Mouse (Mus musculus) lung, embryonic 15.5 days (tissue): ENCODE results near the gene Eps8. TPM values are rescaled to one million over a fixed set of nuclear protein-coding genes. Genes with fewer than 3 reads are reported as not detected.

ENCODE experiments used
- ATAC-seq: fragments of 200-750 bp; cut with Nextera tagmentation; 2 replicates; pipeline ENCODE4 v1.8.0; 2017; ENCODE audit warnings: moderate number of reproducible peaks, borderline replicate concordance; ENCODE audit not compliant: low FRiP score, low TSS enrichment; ENCODE audit errors: extremely low read depth
- H3K27ac ChIP-seq: fragments of 300-500 bp; sonication (generic); 2 replicates; pipeline ENCODE4 v1.5.1; 2015; ENCODE audit warnings: moderate library complexity, mild to moderate bottlenecking, inconsistent platforms
- H3K27me3 ChIP-seq: fragments of 300-500 bp; sonication (generic); 2 replicates; pipeline ENCODE4 v1.6.1; 2015; ENCODE audit warnings: inconsistent platforms
- H3K36me3 ChIP-seq: fragments of 300-500 bp; sonication (generic); 2 replicates; pipeline ENCODE4 v1.6.1; 2015; ENCODE audit warnings: inconsistent platforms
- H3K4me1 ChIP-seq: fragments of 300-500 bp; sonication (generic); 2 replicates; pipeline ENCODE4 v1.6.1; 2015; ENCODE audit warnings: inconsistent platforms
- H3K4me2 ChIP-seq: fragments of 300-500 bp; sonication (generic); 2 replicates; pipeline ENCODE4 v1.6.1; 2015; ENCODE audit warnings: inconsistent platforms, mild to moderate bottlenecking, moderate library complexity
- H3K4me3 ChIP-seq: fragments of 300-500 bp; sonication (generic); 2 replicates; pipeline ENCODE4 v1.5.1; 2015; ENCODE audit warnings: mild to moderate bottlenecking, inconsistent platforms
- H3K9ac ChIP-seq: fragments of 300-500 bp; sonication (generic); 2 replicates; pipeline ENCODE4 v1.6.1; 2015; ENCODE audit warnings: inconsistent platforms
- H3K9me3 ChIP-seq: fragments of 300-500 bp; sonication (generic); 2 replicates; pipeline ENCODE4 v1.6.1; 2016; ENCODE audit warnings: inconsistent platforms
- WGBS: fragments of 180-500 bp; shearing (Covaris S2); methylation state at CpG from one replicate; pipeline ENCODE4 v1.1.7; 2015; 5-methylcytosine and 5-hydroxymethylcytosine counted together
- polyA plus RNA-seq: library from polyadenylated mRNA; unstranded; fragments of >200 nt; fragmentation: Nextera tagmentation; extraction: Ambion mirVana; gene quantifications from 2 replicates; pipeline ENCODE4 v1.2.1, GENCODE M21; 2015

The Eps8 gene
- polyA plus RNA-seq, 1 experiment from 2014 or later, result 26.0 TPM

DNA sequence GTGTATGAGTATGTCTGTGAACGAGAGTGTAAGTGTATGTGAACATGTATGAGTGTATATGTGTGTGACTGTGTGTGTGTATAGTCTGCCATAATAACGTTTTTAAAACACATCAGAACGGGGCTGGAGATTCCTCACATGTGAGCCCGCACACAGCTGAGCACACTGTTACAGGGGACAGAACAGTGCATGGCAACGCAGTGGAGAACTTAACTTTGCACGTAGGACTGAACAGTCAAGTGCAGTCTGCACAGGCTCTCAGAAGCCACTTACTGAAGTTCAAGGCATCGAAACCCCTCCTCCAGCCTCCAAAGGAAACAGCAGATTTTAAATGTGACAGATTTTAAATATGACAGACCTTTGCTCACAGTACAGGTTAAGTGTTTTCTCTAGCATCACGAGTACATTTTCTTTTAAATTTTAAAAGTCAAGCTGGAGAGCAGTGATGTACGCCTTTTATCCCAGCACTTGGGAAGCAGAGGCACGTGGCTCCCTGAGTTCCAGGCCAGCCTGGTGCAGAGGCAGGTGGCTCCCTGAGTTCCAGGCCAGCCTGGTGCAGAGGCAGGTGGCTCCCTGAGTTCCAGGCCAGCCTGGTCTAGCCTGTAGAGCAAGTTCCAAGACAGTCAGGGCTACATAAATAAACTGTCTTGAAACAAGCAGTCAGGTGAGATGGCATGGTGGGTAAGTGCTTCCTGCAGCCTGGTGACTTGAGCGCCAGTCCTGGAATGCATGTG lies 15.7 kb downstream of the Eps8 start:
- H3K27ac ChIP-seq, result peak overlapping the region; percentile 48; the same call in 1 of the 2 replicates
- H3K4me3 ChIP-seq, result no peak overlapping the region
- H3K9ac ChIP-seq, result no peak overlapping the region
- no peaks in the 10 kb centered on the region for H3K4me1 ChIP-seq
- no peaks in the 10 kb centered on the region for H3K9me3 ChIP-seq
- no peaks in the 10 kb centered on the region for H3K27me3 ChIP-seq
- no peaks in the 10 kb centered on the region for H3K36me3 ChIP-seq
- H3K4me2 ChIP-seq, result no peak overlapping the region
- ATAC-seq, result peak; percentile 79
- 58% methylated on average over 11 of the region's 11 CpGs for WGBS

- Histone ChIP-seq H3K9me3 (no peaks in the 10 kb centered on the region), H3K4me1 (no peaks in the 10 kb centered on the region), H3K4me3 (no peak overlapping the region), H3K27ac (no peak overlapping the region), H3K4me2 (no peak overlapping the region), H3K36me3 (no peaks in the 10 kb centered on the region), H3K9ac (no peak overlapping the region), H3K27me3 (no peaks in the 10 kb centered on the region)
- WGBS, result 38% methylated on average over 7 of the region's 7 CpGs
- ATAC-seq, result no peak
These were observed 17.2 kb downstream of the Eps8 start for GRCm38 (mm10) chr6:137637443-137637842.

- H3K36me3 ChIP-seq, result no peaks in the 10 kb centered on the region
- ATAC-seq, result no peak
- no peak overlapping the region for H3K9ac ChIP-seq
- no peaks in the 10 kb centered on the region for H3K27me3 ChIP-seq
- H3K4me3 ChIP-seq, result no peak overlapping the region
- no peaks in the 10 kb centered on the region for H3K4me1 ChIP-seq
- H3K27ac ChIP-seq, result no peak overlapping the region
- H3K9me3 ChIP-seq, result no peaks in the 10 kb centered on the region
- WGBS, result 63% methylated on average over 5 of the region's 5 CpGs
- no peak overlapping the region for H3K4me2 ChIP-seq
These were observed 18.5 kb downstream of the Eps8 start for GRCm38 (mm10) chr6:137636131-137636530.

DNA sequence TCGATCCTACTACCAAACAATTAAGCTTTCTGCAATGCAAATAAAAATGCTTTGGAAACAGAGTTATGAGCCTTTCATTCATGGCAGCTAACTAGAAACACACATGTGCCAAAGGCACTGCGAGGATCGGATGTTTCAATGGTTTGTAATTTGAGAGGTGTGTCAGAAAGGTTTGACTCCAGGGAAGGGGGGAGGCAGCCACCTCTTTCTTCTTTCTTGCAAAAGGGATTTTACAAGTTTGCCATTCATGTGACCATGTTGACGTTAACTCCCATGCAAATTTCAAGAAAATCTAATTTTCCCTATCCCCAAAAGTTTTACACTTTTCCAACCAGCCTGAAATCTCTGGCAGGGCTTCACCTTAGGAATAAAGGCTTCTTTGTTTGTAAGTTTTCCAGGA lies 21.1 kb downstream of the Eps8 start:
- Histone ChIP-seq H3K4me3 (no peak overlapping the region), H3K36me3 (no peaks in the 10 kb centered on the region), H3K27me3 (no peaks in the 10 kb centered on the region), H3K9me3 (no peaks in the 10 kb centered on the region), H3K4me2 (no peak overlapping the region), H3K9ac (no peak overlapping the region), H3K4me1 (peaks cover 17% of the 10 kb centered on the region), H3K27ac (no peak overlapping the region)
- 30% methylated on average over 4 of the region's 4 CpGs for WGBS
- ATAC-seq, result no peak

DNA sequence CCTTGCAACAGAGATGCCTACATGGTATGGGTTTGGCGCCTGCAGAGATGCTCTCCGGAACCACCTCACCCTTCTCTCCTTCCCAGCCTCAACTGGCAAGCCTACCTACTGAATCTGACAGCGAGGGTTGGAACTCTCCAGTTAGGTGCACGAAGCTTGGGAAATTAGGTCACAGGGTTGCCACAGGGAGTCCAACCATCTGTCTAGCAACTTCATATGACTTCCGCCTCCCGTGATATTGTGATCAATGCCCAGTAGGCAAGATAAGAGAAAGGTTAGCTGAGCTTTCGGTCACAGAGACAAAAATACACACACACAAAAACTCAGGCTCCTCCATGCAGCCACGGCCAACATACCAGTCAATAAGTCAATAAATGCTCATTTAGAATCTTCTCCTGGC lies 21.6 kb downstream of the Eps8 start:
- H3K4me1 ChIP-seq, result peaks cover 17% of the 10 kb centered on the region
- WGBS, result 75% methylated on average over 8 of the region's 8 CpGs
- H3K9ac ChIP-seq, result no peak overlapping the region
- H3K9me3 ChIP-seq, result no peaks in the 10 kb centered on the region
- no peak overlapping the region for H3K27ac ChIP-seq
- no peaks in the 10 kb centered on the region for H3K27me3 ChIP-seq
- no peak overlapping the region for H3K4me2 ChIP-seq
- ATAC-seq, result no peak
- no peaks in the 10 kb centered on the region for H3K36me3 ChIP-seq
- no peak overlapping the region for H3K4me3 ChIP-seq

DNA sequence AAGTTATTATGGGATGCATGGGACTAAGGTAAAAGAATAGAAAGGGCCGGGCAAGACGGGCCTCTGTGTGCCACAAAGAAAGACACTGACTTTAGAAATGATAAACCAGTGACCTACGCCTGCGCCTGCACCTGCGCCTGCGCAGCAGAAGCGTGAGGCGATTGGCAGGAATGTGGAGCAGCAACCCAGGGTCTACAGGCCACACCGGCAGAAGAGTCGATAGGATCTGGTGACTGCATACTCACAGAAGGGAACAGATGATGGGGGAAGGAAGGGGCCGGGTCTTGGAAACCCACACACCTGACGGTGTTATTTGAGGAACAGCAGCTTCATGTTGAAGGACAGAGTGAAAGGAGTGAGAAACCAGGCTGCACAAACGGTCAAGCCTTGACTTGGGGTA lies 24.3 kb downstream of the Eps8 start:
- H3K9ac ChIP-seq, result no peak overlapping the region
- 46% methylated on average over 13 of the region's 13 CpGs for WGBS
- no peaks in the 10 kb centered on the region for H3K27me3 ChIP-seq
- ATAC-seq, result no peak
- H3K4me2 ChIP-seq, result no peak overlapping the region
- H3K4me1 ChIP-seq, result peaks cover 17% of the 10 kb centered on the region
- no peaks in the 10 kb centered on the region for H3K36me3 ChIP-seq
- H3K4me3 ChIP-seq, result no peak overlapping the region
- no peaks in the 10 kb centered on the region for H3K9me3 ChIP-seq
- no peak overlapping the region for H3K27ac ChIP-seq

- H3K4me2 ChIP-seq, result peak overlapping the region; percentile 37
- H3K27me3 ChIP-seq, result no peaks in the 10 kb centered on the region
- no peaks in the 10 kb centered on the region for H3K36me3 ChIP-seq
- ATAC-seq, result peak; percentile 46; the same call in 1 of the 2 replicates
- H3K4me1 ChIP-seq, result peaks cover 17% of the 10 kb centered on the region
- no peaks in the 10 kb centered on the region for H3K9me3 ChIP-seq
- H3K27ac ChIP-seq, result peak overlapping the region; percentile 52
- WGBS, result 33% methylated on average over 13 of the region's 13 CpGs
- no peak overlapping the region for H3K9ac ChIP-seq
- H3K4me3 ChIP-seq, result no peak overlapping the region
These were observed 25.0 kb downstream of the Eps8 start for GRCm38 (mm10) chr6:137629603-137630231.

GRCm38 (mm10) chr6:137628715-137629114 lies 26.0 kb downstream of the Eps8 start:
- no peak overlapping the region for H3K4me3 ChIP-seq
- 53% methylated on average over 6 of the region's 6 CpGs for WGBS
- no peak overlapping the region for H3K4me2 ChIP-seq
- H3K36me3 ChIP-seq, result no peaks in the 10 kb centered on the region
- ATAC-seq, result no peak
- H3K9me3 ChIP-seq, result no peaks in the 10 kb centered on the region
- peaks cover 17% of the 10 kb centered on the region for H3K4me1 ChIP-seq
- H3K27me3 ChIP-seq, result no peaks in the 10 kb centered on the region
- no peak overlapping the region for H3K9ac ChIP-seq
- H3K27ac ChIP-seq, result no peak overlapping the region

GRCm38 (mm10) chr6:137621021-137621420 lies 33.7 kb downstream of the Eps8 start:
- 50% methylated on average over 2 of the region's 2 CpGs for WGBS
- no peaks in the 10 kb centered on the region for H3K4me1 ChIP-seq
- no peak overlapping the region for H3K9ac ChIP-seq
- no peaks in the 10 kb centered on the region for H3K27me3 ChIP-seq
- H3K4me3 ChIP-seq, result no peak overlapping the region
- no peaks in the 10 kb centered on the region for H3K36me3 ChIP-seq
- no peak for ATAC-seq
- no peak overlapping the region for H3K27ac ChIP-seq
- H3K4me2 ChIP-seq, result no peak overlapping the region
- H3K9me3 ChIP-seq, result no peaks in the 10 kb centered on the region

DNA sequence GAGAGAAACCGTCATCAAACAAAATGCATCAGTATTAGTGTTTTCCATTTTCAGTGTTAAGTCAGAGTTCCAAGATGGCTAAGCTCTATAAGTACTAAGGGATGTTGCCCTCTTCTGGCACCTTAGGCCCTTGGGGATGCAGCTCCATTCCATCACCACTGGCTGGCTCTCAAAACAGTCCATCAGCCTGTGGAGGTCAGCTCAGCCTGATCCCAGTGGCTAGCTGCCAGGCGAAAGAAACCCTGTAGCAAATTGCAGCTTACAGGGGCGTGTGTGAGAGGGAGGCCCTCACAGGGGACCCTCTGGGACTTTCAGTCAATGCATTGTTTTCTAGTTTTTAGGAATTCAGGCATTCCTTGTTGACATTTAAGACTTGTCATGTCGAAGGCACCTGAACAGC lies 40.8 kb downstream of the Eps8 start:
- Histone ChIP-seq H3K4me2 (no peak overlapping the region), H3K27ac (no peak overlapping the region), H3K4me3 (no peak overlapping the region), H3K27me3 (no peaks in the 10 kb centered on the region), H3K9me3 (no peaks in the 10 kb centered on the region), H3K36me3 (no peaks in the 10 kb centered on the region), H3K4me1 (peaks cover 15% of the 10 kb centered on the region; the same call in 1 of the 2 replicates), H3K9ac (no peak overlapping the region)
- 32% methylated on average over 4 of the region's 4 CpGs for WGBS
- ATAC-seq, result peak; percentile 47; the same call in 1 of the 2 replicates

GRCm38 (mm10) chr6:137612071-137612547 lies 42.6 kb downstream of the Eps8 start:
- 50% methylated on average over 2 of the region's 2 CpGs for WGBS
- H3K4me1 ChIP-seq, result peaks cover 15% of the 10 kb centered on the region; the same call in 1 of the 2 replicates
- no peaks in the 10 kb centered on the region for H3K36me3 ChIP-seq
- no peaks in the 10 kb centered on the region for H3K9me3 ChIP-seq
- peak; percentile 73; the same call in 1 of the 2 replicates for ATAC-seq
- H3K4me3 ChIP-seq, result no peak overlapping the region
- H3K27ac ChIP-seq, result 0 out of 2 replicates have a peak overlapping the region, but pooled peaks have one; percentile 12
- H3K4me2 ChIP-seq, result no peak overlapping the region
- H3K27me3 ChIP-seq, result no peaks in the 10 kb centered on the region
- H3K9ac ChIP-seq, result no peak overlapping the region
